Mouse (Mus musculus): ENCODE data around the gene Fam240b.

The Fam240b gene

DNA sequence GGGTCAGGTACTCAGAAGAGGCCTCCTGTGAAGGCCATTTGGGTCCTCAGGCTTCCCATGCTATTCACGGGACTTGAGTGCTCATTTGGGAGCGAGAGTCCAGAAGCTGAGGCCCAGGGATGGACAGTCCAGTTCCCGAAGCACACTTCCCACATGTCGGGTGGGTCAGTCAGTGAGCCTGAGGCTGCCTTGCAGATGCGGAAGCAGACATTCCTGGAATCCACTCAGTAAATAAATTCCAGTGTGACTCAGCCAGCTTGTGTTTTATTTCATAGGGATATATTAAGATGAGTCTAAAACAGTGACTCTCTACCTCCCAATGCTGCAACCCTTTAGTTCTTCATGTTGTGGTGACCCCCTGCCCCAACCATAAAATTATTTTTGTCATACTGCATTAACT, 58.1 kb downstream of the Fam240b start:
- no peak for DNase-seq

DNA sequence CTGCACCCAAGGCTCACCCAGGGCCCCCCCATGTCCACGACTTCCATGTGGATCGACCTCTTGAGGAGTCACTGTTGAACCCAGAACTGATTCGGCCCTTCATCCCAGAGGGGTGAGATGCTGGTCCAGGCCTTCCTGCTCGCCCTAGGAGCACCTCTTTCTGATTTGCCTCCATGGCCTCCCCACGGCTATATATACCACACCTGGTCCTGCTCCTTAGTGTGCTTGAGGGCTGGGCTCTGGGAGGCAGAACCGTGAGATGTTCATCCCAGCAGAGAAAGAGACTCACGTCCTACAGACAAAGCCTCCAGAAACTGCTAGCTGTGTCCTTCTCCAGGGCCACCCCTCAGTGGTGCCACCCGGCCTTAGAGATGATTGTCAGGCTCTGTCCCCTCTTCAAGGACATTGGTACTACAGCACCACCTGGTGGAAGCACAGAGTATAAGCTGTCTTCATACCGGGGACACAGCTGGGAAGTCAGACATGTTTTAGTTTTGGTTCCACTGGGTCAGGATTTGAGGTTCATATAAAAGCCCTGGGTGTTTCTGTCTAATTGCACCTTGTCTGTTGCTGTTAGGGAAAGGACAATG, 58.6 kb downstream of the Fam240b start:
- peak; percentile 44 to 82 for DNase-seq

DNA sequence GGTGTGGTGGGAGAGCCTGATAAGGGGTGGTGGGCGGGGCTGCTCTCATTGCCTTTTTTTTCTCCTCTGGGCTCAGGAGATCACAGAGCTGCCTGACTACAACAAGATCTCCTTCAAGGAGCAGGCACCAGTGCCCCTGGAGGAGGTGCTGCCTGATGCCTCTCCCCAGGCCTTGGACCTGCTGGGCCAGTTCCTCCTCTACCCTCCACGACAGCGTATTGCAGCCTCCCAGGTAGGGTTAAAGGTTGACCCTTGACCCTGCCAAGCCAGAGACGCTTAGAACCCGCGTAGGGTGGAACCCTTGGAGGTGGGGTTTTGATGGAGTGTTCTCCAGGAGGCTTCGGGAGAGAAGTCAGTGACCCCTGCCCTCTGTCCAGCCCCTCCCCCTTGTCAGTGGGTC, 59.8 kb downstream of the Fam240b start:
- no peak for DNase-seq

DNA sequence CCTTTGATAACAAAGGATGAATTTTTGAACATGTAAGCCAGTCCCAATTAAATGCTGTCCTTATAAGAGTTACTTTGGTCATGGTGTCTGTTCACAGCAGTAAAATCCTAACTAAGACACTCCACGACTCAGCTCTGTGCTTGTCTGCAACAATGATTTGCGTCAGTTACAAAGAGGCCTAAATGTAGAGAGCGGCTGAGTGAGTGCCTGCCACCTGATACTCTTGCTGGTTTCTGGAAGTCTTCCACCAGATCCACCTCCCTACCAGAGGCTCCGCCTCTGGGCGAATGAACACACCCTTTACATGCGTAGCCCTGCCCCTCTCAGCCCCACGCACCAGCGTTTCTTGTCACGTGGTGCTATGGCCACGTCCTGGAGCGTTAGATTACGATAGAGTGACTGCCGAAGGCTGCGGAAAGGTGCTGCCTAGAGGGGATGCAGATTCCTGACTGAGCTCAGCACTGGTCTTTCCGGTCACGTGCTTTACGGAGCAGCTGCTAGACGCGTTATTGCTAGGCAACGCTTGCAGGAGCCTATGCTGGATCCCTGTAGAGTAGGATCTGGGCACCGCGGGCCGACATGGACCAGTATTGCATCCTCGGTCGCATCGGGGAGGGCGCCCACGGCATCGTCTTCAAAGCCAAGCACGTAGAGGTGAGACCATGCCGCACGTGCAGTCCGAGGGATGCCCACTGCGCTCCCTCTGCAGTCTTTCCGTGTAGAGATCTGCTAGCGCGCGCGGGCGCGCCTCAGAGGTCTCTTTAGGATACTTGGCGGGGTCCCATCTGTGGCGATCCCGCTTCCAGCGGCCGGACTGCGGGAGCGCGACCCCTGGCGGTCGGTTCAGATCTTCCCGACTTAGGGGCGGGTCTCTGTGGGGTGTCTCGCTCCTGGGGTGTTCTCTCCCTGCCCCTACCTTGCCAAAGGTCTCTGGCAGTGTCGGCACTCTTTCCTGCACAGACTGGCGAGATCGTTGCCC, 65.3 kb downstream of the Fam240b start, which contains the start of gene Cdk20:
Gene Cdk20 (plus strand): TSS at position 298 of the 979 bp plus-strand sequence.
- DNase-seq: peak; percentile 90 to 95
